Comparison of ENCODE assay signal across 8 mouse cellular contexts in the genomic region with DNA sequence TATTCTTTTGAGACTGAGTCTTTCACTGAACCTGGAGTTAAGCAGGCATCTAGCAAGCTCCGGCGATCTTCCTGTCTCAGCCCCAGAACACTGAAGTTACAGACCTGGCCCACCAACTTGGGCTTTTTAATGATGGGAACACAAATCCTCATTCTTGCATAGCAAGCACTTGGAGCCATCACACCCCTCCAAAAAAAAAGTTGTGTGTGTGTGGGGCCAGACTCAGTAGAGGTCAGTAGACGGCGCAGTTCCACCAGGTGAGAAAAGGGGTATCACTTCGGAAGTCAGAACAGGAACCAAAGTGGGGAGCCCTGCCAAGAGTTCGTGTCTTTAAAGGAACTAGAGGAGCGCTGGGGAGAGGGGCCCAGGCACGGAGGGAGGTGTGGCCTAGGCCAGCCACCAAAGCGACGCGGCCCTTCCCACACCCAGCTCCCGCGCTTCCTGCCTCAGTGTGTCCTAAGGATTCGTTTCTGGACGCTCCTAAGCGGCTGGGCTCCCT. TPM values are rescaled to one million over a fixed set of nuclear protein-coding genes. Genes with fewer than 3 reads are reported as not detected.
DNase-seq lines count a peak whose midpoint lies in the region; ATAC-seq and TF ChIP-seq lines count a peak whose summit lies in the region.

No protein-coding gene starts in this region.

- H3K9me3 ChIP-seq in kidney, embryonic 16.5 days (ENCODE audit: low read length), result no peaks in the 10 kb centered on the region
- no peaks in the 10 kb centered on the region for H3K9me3 ChIP-seq in embryonic facial prominence, embryonic 11.5 days (replicated peaks; ENCODE audit: control insufficient read depth, low read length)
- H3K9me3 ChIP-seq in intestine, embryonic 16.5 days (ENCODE audit: control insufficient read depth, low read length), result no peaks in the 10 kb centered on the region

- H3K9ac ChIP-seq in kidney, embryonic 16.5 days (replicated peaks; ENCODE audit: low read length), result peak overlapping the region; percentile 96
- peak overlapping the region; percentile 93 for H3K9ac ChIP-seq in embryonic facial prominence, embryonic 11.5 days (replicated peaks; ENCODE audit: low read length)
- peak overlapping the region; percentile 98 for H3K9ac ChIP-seq in intestine, embryonic 16.5 days (ENCODE audit: low read depth, low read length)

- no peak for DNase-seq in kidney, postnatal 25 days
- DNase-seq in embryonic facial prominence, embryonic 11.5 days (ENCODE audit: low spot score), result peak; percentile 17
- DNase-seq in layer of hippocampus, postnatal 25 days (ENCODE audit: extremely low spot score in 1 of 2, low spot score in 1 of 2), result no peak
- DNase-seq in gastrocnemius, adult 18-20 months (ENCODE audit: low spot score), result no peak
- no peak for DNase-seq in kidney, postnatal 4 days

- peak overlapping the region; percentile 83 for H3ac ChIP-seq in myocyte (ENCODE audit: control insufficient read depth, insufficient read length)

- no peaks in the 10 kb centered on the region for H3K27me3 ChIP-seq in kidney, embryonic 16.5 days (ENCODE audit: insufficient read depth, low read length)
- no peaks in the 10 kb centered on the region for H3K27me3 ChIP-seq in embryonic facial prominence, embryonic 11.5 days (ENCODE audit: control insufficient read depth, insufficient read depth, low read length)
- no peaks in the 10 kb centered on the region for H3K27me3 ChIP-seq in intestine, embryonic 16.5 days (replicated peaks; ENCODE audit: control insufficient read depth, insufficient read depth, low read length)
- no peaks in the 10 kb centered on the region for H3K27me3 ChIP-seq in myocyte (ENCODE audit: control insufficient read depth, insufficient read depth, insufficient read length)

- H3K79me2 ChIP-seq in myocyte (ENCODE audit: control insufficient read depth, insufficient read depth), result peaks cover 56% of the 10 kb centered on the region

- TF ChIP-seq POLR2A in myocyte (IDR thresholded peaks at IDR 0.05; ENCODE audit: insufficient read length, low read depth), result no peak

- peak overlapping the region; percentile 84 for H3K4me2 ChIP-seq in kidney, embryonic 16.5 days (replicated peaks; ENCODE audit: low read depth, low read length)
- H3K4me2 ChIP-seq in embryonic facial prominence, embryonic 11.5 days (ENCODE audit: low read depth, low read length), result peak overlapping the region; percentile 75
- peak overlapping the region; percentile 74 for H3K4me2 ChIP-seq in intestine, embryonic 16.5 days (ENCODE audit: low read depth, low read length)
- H3K4me2 ChIP-seq in myocyte (ENCODE audit: low read depth), result peak overlapping the region; percentile 88

- no peak for ATAC-seq in kidney, embryonic 16.5 days (ENCODE audit: low FRiP score, low TSS enrichment)
- peak; percentile 92 for ATAC-seq in embryonic facial prominence, embryonic 11.5 days (replicated peaks; ENCODE audit: insufficient number of reproducible peaks, low FRiP score, low TSS enrichment, low read depth)
- ATAC-seq in intestine, embryonic 16.5 days, result peak; percentile 7; the same call in 1 of the 2 replicates

- H3K4me3 ChIP-seq in kidney, embryonic 16.5 days (ENCODE audit: low read length), result peak overlapping the region; percentile 99
- H3K4me3 ChIP-seq in embryonic facial prominence, embryonic 11.5 days (ENCODE audit: low read depth, low read length), result peak overlapping the region; percentile 95
- peak overlapping the region; percentile 99 for H3K4me3 ChIP-seq in intestine, embryonic 16.5 days (ENCODE audit: low read length)
- H3K4me3 ChIP-seq in myocyte, result peak overlapping the region; percentile 98

- peak overlapping the region; percentile 96 for H3K27ac ChIP-seq in kidney, embryonic 16.5 days (ENCODE audit: low read length)
- H3K27ac ChIP-seq in embryonic facial prominence, embryonic 11.5 days (replicated peaks; ENCODE audit: low read depth, low read length), result peak overlapping the region; percentile 85
- peak overlapping the region; percentile 97 for H3K27ac ChIP-seq in intestine, embryonic 16.5 days (ENCODE audit: low read length)

- H3K36me3 ChIP-seq in kidney, embryonic 16.5 days (ENCODE audit: insufficient read depth, low read length), result no peaks in the 10 kb centered on the region
- H3K36me3 ChIP-seq in embryonic facial prominence, embryonic 11.5 days (replicated peaks; ENCODE audit: control insufficient read depth, insufficient read depth, low read depth, low read length), result no peaks in the 10 kb centered on the region
- no peaks in the 10 kb centered on the region for H3K36me3 ChIP-seq in intestine, embryonic 16.5 days (ENCODE audit: control insufficient read depth, insufficient read depth, low read length)
- H3K36me3 ChIP-seq in myocyte (ENCODE audit: control insufficient read depth, insufficient read depth), result no peaks in the 10 kb centered on the region

- H3K4me1 ChIP-seq in kidney, embryonic 16.5 days (ENCODE audit: insufficient read depth, low read length), result peaks cover 38% of the 10 kb centered on the region
- H3K4me1 ChIP-seq in embryonic facial prominence, embryonic 11.5 days (ENCODE audit: control insufficient read depth, insufficient read depth, low read length), result no peaks in the 10 kb centered on the region; the same call in 1 of the 2 replicates
- H3K4me1 ChIP-seq in intestine, embryonic 16.5 days (ENCODE audit: control insufficient read depth, insufficient read depth, low read length), result peaks cover 32% of the 10 kb centered on the region

- 3% methylated on average over 16 of the region's 16 CpGs for WGBS in kidney, embryonic 16.5 days
- whole genome bisulfite sequencing in embryonic facial prominence, embryonic 11.5 days, result 2% methylated on average over 15 of the region's 16 CpGs
- 1% methylated on average over 15 of the region's 16 CpGs for WGBS in intestine, embryonic 16.5 days

TF ChIP-seq in myocyte, 11 proteins besides CTCF, POLR2A, EP300 and RAD21:
- no peak for TF ChIP-seq MYOG (IDR thresholded peaks at IDR 0.05; ENCODE audit: control insufficient read depth in 1 of 3, insufficient read depth in 1 of 3, insufficient read length in 2 of 3, low read depth in 2 of 3)
- no peak for TF ChIP-seq MAX (IDR thresholded peaks at IDR 0.05; ENCODE audit: low read depth)
- TF ChIP-seq TCF12 (IDR thresholded peaks at IDR 0.05; ENCODE audit: insufficient read depth, poor library complexity, severe bottlenecking), result no peak
- TF ChIP-seq MYOD1 (IDR thresholded peaks at IDR 0.05; ENCODE audit: control insufficient read depth in 1 of 3, insufficient read length in 2 of 3, low read depth in 2 of 3), result no peak
- no peak for TF ChIP-seq POLR2AphosphoS2 (IDR thresholded peaks at IDR 0.05; ENCODE audit: insufficient read length, low read depth)
- no peak for TF ChIP-seq USF1 (IDR thresholded peaks at IDR 0.05; ENCODE audit: low read depth)
- no peak for TF ChIP-seq REST (IDR thresholded peaks at IDR 0.05; ENCODE audit: insufficient read depth, insufficient read length)
- no peak for TF ChIP-seq CEBPB (IDR thresholded peaks at IDR 0.05; ENCODE audit: insufficient read depth, poor library complexity, severe bottlenecking)
- TF ChIP-seq TCF3 (IDR thresholded peaks at IDR 0.05; ENCODE audit: insufficient read length, low read depth), result no peak
- no peak for TF ChIP-seq SRF (IDR thresholded peaks at IDR 0.05; ENCODE audit: control insufficient read depth, insufficient read length, low read depth)
- TF ChIP-seq E2F4 (IDR thresholded peaks at IDR 0.05; ENCODE audit: insufficient read depth), result no peak

RNA-seq across cellular contexts. Expression of gene Tti1, which starts 0.3 kb away (rescaled TPM):
- 30.1 and 33.6 TPM in 2 replicates for polyA plus RNA-seq in kidney, embryonic 16.5 days (2015; fragmentation: Nextera tagmentation; extraction: Ambion mirVana)
- 27.9 and 28.5 TPM in 2 replicates for polyA plus RNA-seq in embryonic facial prominence, embryonic 11.5 days (2014; fragmentation: Nextera tagmentation; extraction: Ambion mirVana)
- polyA plus RNA-seq in intestine, embryonic 16.5 days (2015; fragmentation: Nextera tagmentation; extraction: Ambion mirVana), result 18.4 and 20.2 TPM in 2 replicates
- 11.3 TPM for polyA plus RNA-seq in myocyte (2012; fragmentation: generic; extraction: Trizol)
- 10 to 100 TPM; 19.3 to 20.0 TPM for total RNA-seq in layer of hippocampus, postnatal 25 days (2021)
- total RNA-seq in gastrocnemius, adult 18-20 months (2021), result 10 to 100 TPM; 19.3 to 25.4 TPM

RNA-seq across cellular contexts. Expression of gene Rprd1b, which starts 0.4 kb away (rescaled TPM):
- 44.1 and 49.3 TPM in 2 replicates for polyA plus RNA-seq in kidney, embryonic 16.5 days (2015; fragmentation: Nextera tagmentation; extraction: Ambion mirVana)
- polyA plus RNA-seq in embryonic facial prominence, embryonic 11.5 days (2014; fragmentation: Nextera tagmentation; extraction: Ambion mirVana), result 59.2 and 62.7 TPM in 2 replicates
- polyA plus RNA-seq in intestine, embryonic 16.5 days (2015; fragmentation: Nextera tagmentation; extraction: Ambion mirVana), result 33.0 and 34.2 TPM in 2 replicates
- polyA plus RNA-seq in myocyte (2012; fragmentation: generic; extraction: Trizol), result 11.6 TPM
- total RNA-seq in layer of hippocampus, postnatal 25 days (2021), result 10 to 100 TPM; 40.6 to 45.5 TPM
- 10 to 100 TPM; 23.2 to 29.3 TPM for total RNA-seq in gastrocnemius, adult 18-20 months (2021)
